Mouse (Mus musculus) telencephalon, adult 2 months (tissue): ENCODE data around the gene Alox15.
"Not testable (repeated sequence)": the region's sequence is repeated elsewhere in the genome, so short reads cannot be mapped to it uniquely, and the experiment has no call there.

Experiments used
- DNase-seq: peaks from one replicate; pipeline ENCODE4 v3.0.0-alpha.2; 2011; ENCODE audit warnings: low read depth, low spot score

Alox15 gene

DNA sequence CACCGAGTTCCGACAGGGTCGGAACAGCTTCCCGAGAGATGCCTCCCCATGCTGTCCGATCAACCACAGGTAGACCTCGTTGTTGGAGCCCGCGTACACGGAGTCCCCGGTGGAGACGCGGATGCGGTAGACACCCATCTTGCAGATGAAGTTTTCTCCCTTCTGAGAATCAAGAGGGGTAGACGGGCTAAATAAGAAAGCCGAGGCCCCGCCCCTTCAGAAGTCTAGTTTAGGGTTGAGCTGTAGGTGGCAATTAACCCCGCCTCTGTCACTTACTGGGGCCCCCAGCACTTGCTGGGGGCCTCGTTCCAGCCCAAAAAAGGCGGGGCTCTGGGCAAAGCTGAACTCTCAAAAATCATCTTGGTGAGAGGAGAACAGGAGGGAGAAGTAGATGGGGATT, at the start of gene Alox15:
Gene Alox15, minus strand, starts transcription at position 164 of the 400 bp plus-strand sequence.
- DNase-seq: no peak

GRCm38 (mm10) chr11:70389421-70389820, 37.6 kb upstream of the Alox15 start:
- no peak for DNase-seq

GRCm38 (mm10) chr11:70387436-70387835, 35.6 kb upstream of the Alox15 start:
- no peak for DNase-seq

- no peak for DNase-seq
These were observed 32.3 kb upstream of the Alox15 start for GRCm38 (mm10) chr11:70384136-70384535.

DNA sequence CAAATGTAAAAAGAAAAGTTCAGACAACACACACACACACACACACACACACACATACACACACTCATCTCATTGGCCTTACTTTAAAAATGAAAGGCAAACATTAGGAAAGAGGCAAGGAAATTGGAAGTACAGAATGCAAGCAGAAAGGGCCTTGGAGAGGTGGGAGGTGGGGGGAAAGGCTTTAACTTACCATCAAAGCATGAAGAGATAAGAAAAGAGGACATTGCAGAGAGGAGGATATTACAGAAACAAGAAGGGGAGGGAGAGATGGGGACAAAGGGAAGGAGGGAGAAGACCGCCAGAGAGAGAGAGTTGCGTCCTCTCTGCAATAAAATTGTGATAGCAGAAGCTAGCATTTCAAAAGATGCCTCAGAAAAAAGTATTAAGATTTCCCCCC, 29.5 kb upstream of the Alox15 start:
- no peak for DNase-seq

DNA sequence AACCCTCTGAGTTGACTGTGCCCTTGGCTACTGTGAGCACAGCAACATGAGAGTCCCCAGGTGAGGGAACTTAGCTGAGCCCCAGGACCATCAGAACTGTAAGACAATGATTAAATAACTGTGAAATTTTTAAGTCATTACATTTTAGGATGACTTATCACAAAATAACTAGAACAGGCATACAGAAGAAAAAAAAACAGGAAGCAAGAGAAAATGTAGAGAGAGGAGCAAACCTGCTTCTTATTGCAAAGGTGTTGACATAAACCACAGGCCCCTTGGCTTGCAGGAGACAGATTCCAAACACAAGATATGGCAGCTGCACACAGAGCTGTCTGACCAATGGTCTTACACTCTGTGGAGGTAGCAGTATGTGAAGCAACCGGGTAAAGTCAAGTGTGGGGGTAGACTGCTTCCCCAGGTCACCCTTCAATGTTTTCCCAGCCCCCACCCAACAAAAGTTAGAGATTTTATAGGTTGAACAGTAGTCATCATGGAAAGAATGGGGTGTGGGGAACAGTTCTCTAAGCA, 28.7 kb upstream of the Alox15 start:
- DNase-seq: no peak

DNA sequence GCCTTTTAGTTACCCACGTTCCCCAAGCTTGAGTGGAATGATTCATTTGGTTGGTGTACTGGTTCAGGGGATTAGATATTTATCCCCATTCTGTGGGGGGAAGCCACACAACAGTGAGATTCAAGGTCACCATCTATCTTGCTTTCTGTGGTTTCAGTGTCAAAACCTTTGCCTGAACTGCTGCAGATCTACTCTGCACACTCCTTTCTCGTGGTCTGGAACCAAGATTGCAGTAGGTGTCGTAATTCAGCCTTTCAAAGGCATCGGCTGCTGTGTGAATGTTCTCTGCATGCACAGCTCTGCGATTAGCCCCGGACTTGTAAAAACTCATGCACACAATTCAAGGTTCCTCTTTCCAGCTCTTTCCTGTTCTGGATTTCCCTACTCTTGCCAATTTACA, 24.2 kb upstream of the Alox15 start:
- no peak for DNase-seq

DNA sequence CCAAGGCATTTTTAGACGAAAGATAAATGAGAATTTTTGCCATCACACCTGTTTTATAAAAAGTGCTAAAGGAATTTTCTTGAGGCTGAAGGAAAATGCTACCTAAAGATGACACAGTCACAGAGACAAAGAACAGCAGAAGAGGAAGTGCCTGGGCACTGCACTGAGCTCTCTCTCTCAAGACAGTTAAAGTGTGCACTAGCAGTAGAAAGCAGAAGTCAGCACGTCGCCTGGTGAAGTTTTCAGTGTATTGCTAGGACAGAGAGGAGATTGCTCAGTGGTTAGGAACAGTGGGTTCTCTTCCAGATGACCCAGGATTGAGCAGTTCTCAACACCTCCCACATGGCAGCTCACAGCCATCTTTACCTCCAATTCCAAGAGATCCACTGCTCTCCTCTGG, 22.5 kb upstream of the Alox15 start:
- no peak for DNase-seq

GRCm38 (mm10) chr11:70372849-70373557, 21.2 kb upstream of the Alox15 start:
- no peak for DNase-seq

DNA sequence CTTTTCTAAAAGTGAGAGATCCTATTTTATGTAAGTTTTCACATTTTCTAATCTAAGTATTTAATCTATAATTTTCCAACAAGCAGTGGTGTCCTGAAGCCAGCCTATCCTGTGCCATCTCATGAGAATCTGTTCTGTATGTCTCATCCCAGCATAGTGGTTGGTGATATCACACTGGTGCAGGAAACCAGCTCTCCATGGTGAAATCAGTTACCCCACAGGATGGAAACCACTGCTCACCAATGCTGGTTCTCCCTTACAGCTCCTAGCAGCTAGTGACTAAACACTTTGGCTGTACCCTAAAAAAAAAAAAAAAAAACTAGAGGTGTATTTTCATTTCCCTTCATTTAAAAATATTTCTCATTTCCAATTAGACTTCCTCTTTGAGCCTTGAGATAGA, 20.6 kb upstream of the Alox15 start:
- DNase-seq: no peak

GRCm38 (mm10) chr11:70368626-70369025, 16.8 kb upstream of the Alox15 start:
- DNase-seq: not testable (repeated sequence)

- not testable (repeated sequence) for DNase-seq
These were observed 15.9 kb upstream of the Alox15 start for GRCm38 (mm10) chr11:70367701-70368100.

GRCm38 (mm10) chr11:70348630-70349029, 3.2 kb downstream of the Alox15 start:
- DNase-seq: no peak

- no peak for DNase-seq
These were observed 4.0 kb downstream of the Alox15 start for GRCm38 (mm10) chr11:70347861-70348260.

- no peak for DNase-seq
These were observed 6.3 kb downstream of the Alox15 start for GRCm38 (mm10) chr11:70345546-70345945.

- DNase-seq: no peak
These were observed 6.8 kb downstream of the Alox15 start for GRCm38 (mm10) chr11:70345061-70345460.

- no peak for DNase-seq
These were observed 12.3 kb downstream of the Alox15 start for GRCm38 (mm10) chr11:70339481-70339880.

DNA sequence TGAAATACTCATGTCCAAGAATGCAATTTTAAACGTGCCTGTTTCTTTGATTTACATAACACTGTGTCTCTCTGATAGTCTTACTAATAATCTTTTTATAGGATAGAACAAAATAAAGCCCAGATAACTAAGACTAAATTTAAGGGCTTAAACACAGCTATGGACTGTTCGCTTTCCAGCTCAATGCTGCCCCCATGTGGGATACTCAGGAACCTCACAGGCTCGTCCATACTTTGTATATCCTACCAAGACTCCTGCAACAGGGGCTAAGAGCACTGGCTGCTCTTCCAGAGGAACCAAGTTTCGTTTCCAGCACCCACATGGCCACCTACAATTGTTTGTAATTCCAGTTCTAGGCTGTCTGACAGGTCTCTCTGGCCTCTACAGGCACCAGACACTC, 17.4 kb downstream of the Alox15 start:
- peak; percentile 6 for DNase-seq

DNA sequence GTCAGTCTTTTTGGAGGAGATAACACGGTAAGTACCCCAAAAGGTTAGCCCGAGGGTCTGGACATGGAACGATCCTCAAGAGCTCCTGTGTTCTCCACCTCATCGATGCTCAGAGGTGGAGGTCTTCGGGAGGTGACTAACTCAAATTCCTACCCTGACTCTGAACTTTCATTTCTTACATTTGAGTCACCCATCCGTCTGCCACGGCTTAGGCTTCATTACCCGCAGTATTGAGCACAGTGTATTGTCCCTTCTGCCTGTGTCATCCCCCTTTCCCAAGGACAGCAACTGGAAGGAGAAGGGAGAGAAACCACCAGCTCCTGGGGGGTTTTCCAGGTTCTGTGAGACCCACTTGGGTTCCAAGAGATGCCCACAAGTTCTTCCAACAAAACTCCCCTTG, 27.1 kb downstream of the Alox15 start:
- no peak for DNase-seq

- peak; percentile 16 for DNase-seq
These were observed 29.3 kb downstream of the Alox15 start, which contains the start of gene Alox12e for GRCm38 (mm10) chr11:70322528-70322927. TSS of gene Alox12e (minus strand) at chr11:70322628.

- no peak for DNase-seq
These were observed 30.2 kb downstream of the Alox15 start for GRCm38 (mm10) chr11:70321664-70322063.

DNA sequence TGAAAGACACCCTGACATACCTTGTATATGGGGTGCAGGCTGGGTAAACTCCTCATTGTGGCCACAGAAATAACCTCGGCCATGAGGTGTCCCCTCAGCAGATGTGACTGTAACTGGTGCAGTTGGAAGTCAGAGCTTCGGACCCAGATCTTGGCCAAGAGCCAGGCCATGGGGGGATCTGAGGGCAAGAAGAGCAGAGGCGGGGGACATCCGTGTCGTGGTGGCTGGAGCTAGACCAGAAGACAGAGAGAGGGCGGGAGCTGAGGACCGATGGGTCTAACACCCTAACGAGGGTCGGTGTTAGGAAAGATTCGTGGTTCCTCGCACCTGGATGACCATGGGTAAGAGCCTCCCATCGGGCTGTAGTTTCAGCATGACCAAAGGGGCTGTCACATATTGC, 32.2 kb downstream of the Alox15 start:
- no peak for DNase-seq

DNA sequence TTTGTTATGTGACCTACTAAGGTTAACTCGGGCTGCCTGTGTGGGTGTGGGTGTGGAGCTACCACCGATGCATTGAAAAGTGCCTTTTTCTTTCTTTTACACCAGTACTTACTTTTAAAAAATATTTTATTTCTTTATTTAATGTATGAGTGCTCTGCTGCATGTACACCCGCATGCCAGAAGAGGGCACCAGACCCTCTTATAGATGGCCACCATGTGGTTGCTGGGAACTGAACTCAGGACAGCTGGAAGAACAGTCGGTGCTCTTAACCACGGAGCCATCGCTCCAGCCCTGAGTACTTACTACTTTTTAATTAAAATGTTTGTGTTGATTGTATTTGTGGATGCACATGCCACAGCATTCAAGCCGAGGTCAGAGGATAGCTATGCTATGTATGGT, 38.0 kb downstream of the Alox15 start:
- DNase-seq: no peak

GRCm38 (mm10) chr11:70309341-70309740, 42.5 kb downstream of the Alox15 start:
- peak; percentile 38 for DNase-seq
